Mouse (Mus musculus) gonadal fat pad, adult 2 months (tissue): ENCODE measurements around the gene Lrp2. TPM values are rescaled to one million over a fixed set of nuclear protein-coding genes. Genes with fewer than 3 reads are reported as not detected.

Source experiments
- DNase-seq: peaks from one replicate; pipeline ENCODE4 v3.0.0-alpha.2; 2012; ENCODE audit warnings: low read depth
- polyA plus RNA-seq: library from polyadenylated mRNA; depleted of rRNA; stranded (reverse); fragments of >200 nt; gene quantifications from 2 replicates; pipeline ENCODE4 v1.2.3, GENCODE M21; 2012

Gene Lrp2
- polyA plus RNA-seq, 1 experiment: 28.4 TPM

DNA sequence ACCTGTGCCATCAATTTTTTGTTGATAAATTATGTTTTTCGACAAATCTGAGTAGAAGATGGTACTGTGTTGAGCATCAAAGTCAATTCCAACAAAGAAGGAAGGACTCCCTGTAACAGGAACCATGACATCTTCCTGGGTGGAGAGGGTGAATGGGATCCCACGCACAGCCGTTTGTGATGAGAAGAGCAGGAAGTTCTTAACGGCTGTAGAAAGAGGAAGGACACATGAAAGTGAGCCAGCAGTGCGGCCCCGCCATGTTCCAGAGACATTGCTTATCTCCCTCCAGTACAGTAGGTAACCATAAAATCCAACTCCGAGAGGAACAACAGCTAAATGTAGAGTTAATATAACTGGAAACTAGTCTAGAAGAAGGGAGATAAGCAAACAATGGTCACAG lies 67.6 kb downstream of the Lrp2 start:
- DNase-seq: no peak

GRCm38 (mm10) chr2:69511766-69512165 lies 74.1 kb downstream of the Lrp2 start:
- DNase-seq: no peak

GRCm38 (mm10) chr2:69500357-69500756 lies 85.5 kb downstream of the Lrp2 start:
- no peak for DNase-seq

- no peak for DNase-seq
Measured at GRCm38 (mm10) chr2:69493130-69493529, 92.7 kb downstream of the Lrp2 start.

DNA sequence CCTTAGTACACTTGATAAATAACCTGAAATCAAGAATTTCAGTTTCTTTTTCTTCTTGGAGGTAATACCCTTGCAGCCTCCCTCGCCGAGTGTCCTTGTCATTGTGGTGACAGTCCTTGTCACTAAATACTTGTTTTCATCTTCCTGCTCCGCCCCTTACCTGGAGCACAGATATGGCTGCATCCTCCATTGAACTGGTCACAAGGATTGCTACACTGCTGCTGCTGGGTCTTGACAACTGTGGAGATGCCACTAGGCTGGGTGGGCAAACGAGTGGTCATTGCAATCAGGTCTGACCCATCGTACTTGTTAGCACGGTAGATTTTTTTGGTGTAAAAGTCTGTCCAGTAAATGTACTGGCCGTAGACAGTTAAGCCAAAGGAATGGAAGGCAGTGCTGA lies 104.9 kb downstream of the Lrp2 start:
- no peak for DNase-seq

DNA sequence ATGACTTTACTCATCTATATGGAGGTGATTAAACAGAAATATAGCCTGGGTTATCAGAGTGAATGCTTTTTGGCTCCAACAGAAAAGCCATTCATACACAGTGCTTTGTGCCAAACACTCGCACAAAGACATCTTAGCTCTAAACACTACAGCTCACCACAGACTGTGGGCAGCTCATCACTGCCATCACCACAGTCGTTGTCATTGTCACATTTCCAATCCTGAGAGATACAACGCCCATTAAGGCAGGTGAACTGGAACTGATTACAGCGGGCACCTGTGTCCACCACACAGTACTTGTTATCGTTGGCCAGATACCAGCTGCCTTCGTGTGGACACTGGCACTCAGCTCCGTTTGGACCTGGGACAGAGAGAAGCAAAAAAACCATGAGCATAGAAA lies 106.0 kb downstream of the Lrp2 start:
- DNase-seq: no peak

- DNase-seq: no peak
Measured at GRCm38 (mm10) chr2:69476901-69477300, 109.0 kb downstream of the Lrp2 start.

GRCm38 (mm10) chr2:69475177-69475576 lies 110.7 kb downstream of the Lrp2 start:
- no peak for DNase-seq

- no peak for DNase-seq
Measured at GRCm38 (mm10) chr2:69471837-69472236, 114.0 kb downstream of the Lrp2 start.

DNA sequence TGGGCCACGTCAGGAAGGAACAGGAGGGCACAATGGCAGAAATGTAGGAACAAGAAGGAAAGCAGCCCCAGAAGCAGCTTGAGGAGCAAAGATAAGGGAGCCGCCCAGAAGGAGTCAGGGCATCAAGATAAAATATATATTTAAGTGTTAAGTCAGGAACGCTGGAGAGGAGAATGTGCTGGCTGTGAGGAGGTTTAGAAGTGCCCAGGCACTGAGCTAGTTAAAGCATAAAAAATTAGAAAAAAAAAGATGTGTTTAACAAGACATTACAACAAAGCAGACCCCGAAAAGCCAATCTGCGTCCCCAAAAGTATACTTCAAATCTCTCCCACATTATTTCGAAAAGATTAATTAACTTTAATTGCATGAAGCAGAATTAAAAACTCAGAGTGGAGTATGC lies 122.3 kb downstream of the Lrp2 start:
- DNase-seq: no peak

DNA sequence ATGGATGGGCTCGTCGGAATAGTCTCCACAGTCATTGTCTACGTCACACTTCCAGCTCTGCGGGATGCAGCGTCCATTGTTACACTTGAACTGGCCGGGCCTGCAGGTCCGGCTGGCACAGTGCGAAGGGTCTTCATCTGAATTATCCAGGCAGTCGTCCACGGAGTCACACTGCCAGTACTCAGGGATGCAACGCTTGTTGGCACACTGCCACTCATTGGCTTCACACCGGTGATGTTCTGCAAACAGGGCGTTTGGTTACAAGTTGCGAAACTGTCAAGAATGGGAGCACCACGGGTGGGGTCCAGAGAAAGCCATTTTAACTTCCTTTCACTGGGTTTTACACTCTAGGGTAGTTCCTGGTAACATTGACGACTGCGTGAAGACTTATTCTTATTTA lies 126.4 kb downstream of the Lrp2 start:
- DNase-seq: no peak

DNA sequence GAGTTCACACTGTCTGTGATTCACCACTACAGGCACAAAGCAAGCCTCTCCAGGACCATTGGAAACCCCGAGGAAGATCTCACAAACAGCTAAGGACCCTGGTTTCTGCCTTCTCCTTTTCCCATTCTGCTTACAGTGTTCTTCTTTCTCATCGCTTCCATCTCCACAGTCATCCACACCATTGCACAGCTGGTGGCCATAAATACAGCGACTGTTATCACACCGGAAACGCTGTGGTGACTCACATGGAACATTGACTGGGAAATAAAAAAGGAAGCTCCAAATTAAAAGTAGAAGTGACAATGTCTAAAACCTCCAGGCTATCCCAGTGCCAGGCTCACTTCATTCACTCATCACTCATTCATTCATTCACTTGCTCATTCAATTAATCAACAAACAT lies 134.7 kb downstream of the Lrp2 start:
- no peak for DNase-seq

DNA sequence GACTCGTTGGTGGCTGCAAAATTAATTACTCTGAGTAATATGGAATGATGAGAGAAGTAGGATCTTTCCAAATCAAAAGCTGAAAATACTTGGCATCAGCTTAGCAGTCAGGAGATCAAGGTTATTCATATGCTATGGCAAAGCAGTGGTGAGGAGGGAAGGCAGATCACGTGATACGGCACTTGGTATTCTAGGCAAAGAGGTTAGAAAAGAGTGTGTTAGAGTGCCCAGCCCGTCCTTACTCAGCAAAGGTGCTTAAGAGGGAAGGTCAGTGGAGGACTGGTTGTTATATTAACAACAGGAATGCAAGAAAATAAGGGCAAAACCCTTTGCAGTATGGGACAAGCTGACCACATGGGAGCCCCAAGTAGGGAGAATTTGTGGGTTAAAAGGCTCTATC lies 137.3 kb downstream of the Lrp2 start:
- no peak for DNase-seq

GRCm38 (mm10) chr2:69445896-69446472 lies 139.9 kb downstream of the Lrp2 start:
- no peak for DNase-seq

- DNase-seq: no peak
Measured at GRCm38 (mm10) chr2:69441656-69442055, 144.2 kb downstream of the Lrp2 start.

DNA sequence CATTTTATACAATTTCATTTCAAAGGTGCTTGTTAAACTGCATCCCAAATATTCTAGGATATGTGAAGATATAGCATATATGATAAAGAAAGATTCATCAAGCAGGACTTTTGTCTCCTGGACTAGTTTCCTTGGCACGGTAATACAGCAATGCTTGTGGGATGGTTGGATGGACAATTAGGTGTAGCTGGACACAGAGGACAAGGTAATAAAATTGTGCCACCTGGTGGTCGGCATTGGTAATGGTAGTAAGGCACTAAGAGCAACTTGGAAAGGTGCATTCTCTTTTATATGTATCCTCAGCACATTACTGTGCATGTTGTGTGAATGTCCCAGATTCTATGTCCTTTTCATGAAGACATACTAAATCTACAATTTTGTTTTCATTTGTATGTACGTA lies 157.7 kb downstream of the Lrp2 start:
- DNase-seq: no peak

GRCm38 (mm10) chr2:69427141-69427540 lies 158.7 kb downstream of the Lrp2 start:
- no peak for DNase-seq

DNA sequence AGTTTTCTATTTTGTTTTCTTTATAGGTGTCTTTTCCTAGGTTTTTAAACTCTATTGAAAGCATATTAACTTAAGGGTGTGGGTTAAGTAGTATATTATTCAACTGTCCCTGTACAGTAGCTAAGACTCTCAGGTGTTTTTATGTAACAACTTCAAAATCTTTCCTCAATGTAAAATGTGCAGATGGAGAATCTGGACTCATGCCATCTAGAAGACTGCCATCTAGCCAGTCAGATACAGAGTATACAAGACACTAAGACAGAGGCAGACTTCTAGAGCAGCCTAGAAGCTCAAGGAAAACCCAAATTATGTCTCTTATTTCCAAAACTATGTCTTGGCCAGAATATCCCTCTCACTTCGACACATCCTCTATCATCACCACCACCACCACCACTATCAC lies 159.8 kb downstream of the Lrp2 start:
- no peak for DNase-seq

DNA sequence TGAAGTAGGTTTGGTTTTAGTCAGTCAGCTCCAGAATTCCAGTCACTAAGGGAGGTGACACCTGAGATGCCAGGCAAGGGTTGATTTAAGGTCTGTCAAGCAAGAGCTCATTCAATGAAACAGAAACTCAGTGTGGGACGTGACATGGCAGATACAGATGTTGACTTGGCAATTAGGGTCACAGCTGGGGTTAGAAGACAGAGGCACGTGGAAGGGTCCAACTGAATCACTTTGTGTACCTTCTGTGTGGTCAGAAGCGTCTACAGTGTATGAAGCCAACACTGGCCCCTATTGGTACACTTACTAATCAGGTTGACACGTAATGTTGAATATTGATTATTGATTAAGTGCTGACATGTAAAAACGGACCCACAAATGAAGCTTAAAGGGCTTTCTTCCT lies 161.0 kb downstream of the Lrp2 start:
- DNase-seq: no peak

GRCm38 (mm10) chr2:69418294-69418881 lies 167.5 kb downstream of the Lrp2 start:
- no peak for DNase-seq

- DNase-seq: no peak
Measured at GRCm38 (mm10) chr2:69415070-69415469, 170.8 kb downstream of the Lrp2 start.

DNA sequence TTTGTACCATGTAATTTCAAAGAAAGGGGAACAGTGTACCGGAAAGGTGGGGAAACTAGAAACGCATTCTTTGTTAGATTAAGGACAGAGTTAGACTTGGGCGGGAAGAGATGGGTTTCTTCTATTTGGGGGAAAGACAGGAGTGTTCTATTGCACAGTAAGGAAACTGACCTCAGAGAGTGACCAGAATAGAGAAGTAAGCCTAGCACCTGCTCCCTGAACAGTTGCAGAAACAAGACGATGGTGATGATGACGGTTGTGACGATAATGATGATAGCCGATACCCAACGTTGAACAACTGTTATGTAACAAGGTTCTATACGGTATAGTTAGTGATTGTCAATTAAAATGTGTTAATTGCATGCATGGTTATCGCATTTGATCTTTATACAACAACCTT lies 171.3 kb downstream of the Lrp2 start:
- DNase-seq: no peak

GRCm38 (mm10) chr2:69405692-69406091 lies 180.2 kb downstream of the Lrp2 start:
- DNase-seq: no peak

GRCm38 (mm10) chr2:69402309-69402708 lies 183.6 kb downstream of the Lrp2 start:
- no peak for DNase-seq
